Mouse (Mus musculus): ENCODE data around the gene H2-D1.

The H2-D1 gene

GRCm38 (mm10) chr17:35240384-35241304 is 21.9 kb upstream of the H2-D1 start:
- no peak for DNase-seq (ENCODE audit: low spot score in 2 of 2)

- peak; percentile 90 to 92 for DNase-seq (ENCODE audit: low spot score in 2 of 2)
These were observed 21.1 kb upstream of the H2-D1 start, which contains the start of gene Ddx39b for GRCm38 (mm10) chr17:35241305-35242014. TSS of gene Ddx39b (plus strand) at chr17:35241746.

- peak; percentile 46 to 54 for DNase-seq (ENCODE audit: low spot score in 2 of 2)
These were observed 20.3 kb upstream of the H2-D1 start for GRCm38 (mm10) chr17:35242015-35242941.

GRCm38 (mm10) chr17:35243086-35243485 is 19.4 kb upstream of the H2-D1 start:
- no peak for DNase-seq (ENCODE audit: low spot score in 2 of 2)

- no peak for DNase-seq (ENCODE audit: low spot score in 2 of 2)
These were observed 17.5 kb upstream of the H2-D1 start for GRCm38 (mm10) chr17:35244999-35245398.

- no peak for DNase-seq (ENCODE audit: low spot score in 2 of 2)
These were observed 16.6 kb upstream of the H2-D1 start for GRCm38 (mm10) chr17:35245731-35246623.

- no peak for DNase-seq (ENCODE audit: low spot score in 2 of 2)
These were observed 15.4 kb upstream of the H2-D1 start for GRCm38 (mm10) chr17:35247144-35247543.

GRCm38 (mm10) chr17:35248986-35249385 is 13.5 kb upstream of the H2-D1 start:
- no peak for DNase-seq (ENCODE audit: low spot score in 2 of 2)

GRCm38 (mm10) chr17:35249451-35250197 is 12.9 kb upstream of the H2-D1 start:
- no peak for DNase-seq (ENCODE audit: low spot score in 2 of 2)

- DNase-seq (ENCODE audit: low spot score in 2 of 2), result no peak
These were observed 12.0 kb upstream of the H2-D1 start for GRCm38 (mm10) chr17:35250348-35251120.

GRCm38 (mm10) chr17:35251162-35251719 is 11.3 kb upstream of the H2-D1 start:
- no peak for DNase-seq (ENCODE audit: low spot score in 2 of 2)

GRCm38 (mm10) chr17:35251981-35252380 is 10.5 kb upstream of the H2-D1 start:
- no peak for DNase-seq (ENCODE audit: low spot score in 2 of 2)

GRCm38 (mm10) chr17:35252619-35253292 is 9.8 kb upstream of the H2-D1 start:
- DNase-seq (ENCODE audit: low spot score in 2 of 2), result no peak

GRCm38 (mm10) chr17:35253293-35254093 is 9.0 kb upstream of the H2-D1 start:
- DNase-seq (ENCODE audit: low spot score in 2 of 2), result no peak

GRCm38 (mm10) chr17:35254241-35255098 is 8.1 kb upstream of the H2-D1 start:
- DNase-seq (ENCODE audit: low spot score in 2 of 2), result peak; percentile 60 to 78

GRCm38 (mm10) chr17:35255301-35255700 is 7.2 kb upstream of the H2-D1 start:
- no peak for DNase-seq (ENCODE audit: low spot score in 2 of 2)

Data from spleen, postnatal 14 days (tissue).